Mouse (Mus musculus) neutrophil, adult 83 days (primary cell): ENCODE results near the gene Cog4. TPM values are rescaled to one million over a fixed set of nuclear protein-coding genes. Genes with fewer than 3 reads are reported as not detected.

Experiments
- total RNA-seq, 2 experiments: library from RNA; stranded (reverse); gene quantifications; one replicate each; pipeline ENCODE4 v1.2.4; 2023

Gene Cog4
- 10 to 100 TPM; 46.3 to 52.9 TPM for total RNA-seq

GRCm38 (mm10) chr8:110846405-110847170, at the start of gene Cog4, which contains the start of gene Sf3b3:
Gene Cog4, plus strand, starts transcription at chr8:110846600.
Gene Sf3b3, minus strand, starts transcription at chr8:110846787.

GRCm38 (mm10) chr8:110805669-110806068, 40.7 kb upstream of the Cog4 start, which contains the start of gene Il34:
Gene Il34, minus strand, starts transcription at chr8:110805924.

GRCm38 (mm10) chr8:110901839-110902578, 55.6 kb downstream of the Cog4 start, which contains the start of gene Fuk:
Gene Fuk, minus strand, starts transcription at chr8:110902488.

DNA sequence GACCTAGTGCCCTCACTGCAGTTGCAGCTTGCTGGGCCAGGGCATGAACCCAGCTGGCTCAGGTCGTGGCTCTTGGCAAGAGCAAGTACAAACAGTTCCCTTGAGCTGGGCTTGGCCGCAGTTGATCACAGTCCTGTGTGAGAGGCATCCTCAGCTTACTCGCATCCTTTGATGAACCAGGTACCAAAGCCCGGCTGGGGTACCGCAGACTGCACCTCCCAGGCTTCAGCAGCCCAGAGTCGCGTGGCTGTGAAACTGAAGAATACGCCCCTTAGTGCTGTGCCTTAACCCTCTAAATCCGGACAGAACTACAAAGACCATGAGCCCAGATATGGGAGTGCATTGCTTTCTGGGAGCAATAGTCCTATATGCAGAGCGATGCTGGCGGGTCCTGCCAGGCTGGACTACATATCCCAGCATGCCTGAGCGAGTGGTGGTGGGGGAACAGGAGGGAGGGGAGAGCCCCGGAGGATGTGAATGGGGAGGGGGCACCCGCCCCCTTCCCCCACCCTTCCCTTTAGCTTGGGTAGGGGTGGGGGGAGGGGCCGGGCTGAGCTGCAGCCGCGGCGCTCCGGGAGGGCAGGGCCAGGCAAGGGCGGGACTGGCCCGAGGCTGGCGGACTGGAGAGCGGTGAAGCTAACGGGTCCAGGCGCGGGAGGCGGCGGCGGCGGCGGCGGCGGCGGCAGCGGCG, 73.1 kb downstream of the Cog4 start, which contains the start of gene St3gal2:
Gene St3gal2, plus strand, starts transcription at position 582 of the 691 bp plus-strand sequence.

Other genes starting within 250 kb of the Cog4 start
- 10 to 100 TPM; 34.2 to 34.5 TPM for gene Vac14, start 228.0 kb upstream of the Cog4 start, total RNA-seq
- gene Mtss1l, start 125.1 kb upstream of the Cog4 start, total RNA-seq: under 1 TPM; 0.86 to 0.92 TPM
- not detected for gene Il34, start 40.7 kb upstream of the Cog4 start, total RNA-seq
- 10 to 100 TPM; 60.0 to 63.3 TPM for gene Sf3b3, start 187 bp downstream of the Cog4 start, total RNA-seq
- 1 to 10 TPM; 8.2 to 8.5 TPM for gene Fuk, start 55.9 kb downstream of the Cog4 start, total RNA-seq
- 10 to 100 TPM; 37.8 to 49.0 TPM for gene St3gal2, start 73.3 kb downstream of the Cog4 start, total RNA-seq
- 10 to 100 TPM; 30.1 to 37.6 TPM for gene Ddx19a, start 151.2 kb downstream of the Cog4 start, total RNA-seq
- gene Ddx19b, start 185.2 kb downstream of the Cog4 start, total RNA-seq: 1 to 10 TPM; 6.0 to 6.4 TPM
- 10 to 100 TPM; 21.2 to 26.7 TPM for gene Aars, start 186.5 kb downstream of the Cog4 start, total RNA-seq
- gene Exosc6, start 209.7 kb downstream of the Cog4 start, total RNA-seq: 1 to 10 TPM; 1.2 to 2.1 TPM
- gene Clec18a, start 245.8 kb downstream of the Cog4 start, total RNA-seq: not detected
- gene Pdpr, start 248.0 kb downstream of the Cog4 start, total RNA-seq: 10 to 100 TPM; 11.4 to 15.0 TPM